Mouse (Mus musculus) spleen, embryonic (tissue): ENCODE results near the gene Hes5.

ENCODE experiments used
- CTCF ChIA-PET: fragments of 350-600 bp; sonication (Branson Sonifier 250); formaldehyde crosslinking; loops from one replicate; lab custom pipeline; 2022; lab: Charles Lee

Gene Hes5

GRCm38 (mm10) chr4:154941831-154942230 lies 18.9 kb upstream of the Hes5 start:
- CTCF ChIA-PET: no interaction called here

GRCm38 (mm10) chr4:154942632-154943322 lies 17.9 kb upstream of the Hes5 start:
- CTCF ChIA-PET: no interaction called here

GRCm38 (mm10) chr4:154943323-154944039 lies 17.2 kb upstream of the Hes5 start:
- CTCF ChIA-PET: no interaction called here

DNA sequence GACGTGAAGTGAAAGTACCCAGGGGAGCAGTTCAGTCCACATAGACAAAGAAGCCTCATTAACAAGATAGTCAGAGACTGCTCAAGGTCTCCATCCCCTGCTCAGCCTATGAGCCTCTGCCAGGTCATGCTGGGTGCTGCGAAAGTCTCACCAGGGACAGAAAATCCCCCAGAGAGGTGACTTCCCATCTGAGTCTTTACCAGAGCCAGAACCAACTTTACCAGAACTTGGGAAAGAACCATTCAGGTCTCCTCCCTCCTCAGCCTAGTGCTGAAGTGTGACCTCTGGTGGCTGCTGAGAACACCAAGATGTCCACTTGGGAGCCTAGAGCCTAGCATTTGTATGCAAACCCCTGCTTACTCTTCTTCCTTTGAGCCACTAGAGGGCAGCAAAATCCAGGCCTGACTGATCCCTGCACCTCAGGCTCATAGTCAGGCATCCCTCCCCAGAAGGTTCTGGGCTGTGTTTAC lies 16.6 kb upstream of the Hes5 start:
- CTCF ChIA-PET: no interaction called here

GRCm38 (mm10) chr4:154946319-154946718 lies 14.4 kb upstream of the Hes5 start:
- CTCF ChIA-PET: no interaction called here

GRCm38 (mm10) chr4:154948066-154948939 lies 12.4 kb upstream of the Hes5 start:
- CTCF ChIA-PET: interaction anchor here (0.6 to 0.8 kb wide), 3 partner anchors 9 to 110 kb away, joined by 3 to 6 read pairs (median 5); no protein-coding TSS in a partner anchor

GRCm38 (mm10) chr4:154948940-154949588 lies 11.7 kb upstream of the Hes5 start:
- CTCF ChIA-PET: interaction anchor here (0.8 kb wide), 2 partner anchors 9 to 15 kb away, joined by 3 read pairs; no protein-coding TSS in a partner anchor

DNA sequence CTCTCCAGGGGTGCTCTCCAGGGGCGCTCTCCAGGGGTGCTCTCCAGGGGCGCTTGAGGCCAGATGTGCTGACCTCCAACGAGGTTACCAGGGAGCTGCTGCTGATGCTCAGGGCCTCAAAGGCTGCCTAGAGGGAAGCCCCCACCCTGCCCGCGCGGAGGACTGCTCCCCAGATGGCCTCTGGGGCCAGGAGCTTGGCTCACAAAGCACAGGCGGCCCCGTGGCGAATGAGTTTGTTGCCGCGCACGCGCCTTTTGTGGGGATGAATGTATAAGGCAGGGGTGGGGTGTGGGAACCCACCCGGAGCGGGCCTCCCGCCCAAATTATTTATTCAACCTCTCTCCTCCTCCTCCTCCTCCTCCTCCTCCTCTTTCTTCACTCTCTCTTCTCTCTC lies 11.1 kb upstream of the Hes5 start:
- CTCF ChIA-PET: interaction anchor here (0.8 kb wide), 1 partner anchor 15 kb away, joined by 3 read pairs; no protein-coding TSS in a partner anchor

DNA sequence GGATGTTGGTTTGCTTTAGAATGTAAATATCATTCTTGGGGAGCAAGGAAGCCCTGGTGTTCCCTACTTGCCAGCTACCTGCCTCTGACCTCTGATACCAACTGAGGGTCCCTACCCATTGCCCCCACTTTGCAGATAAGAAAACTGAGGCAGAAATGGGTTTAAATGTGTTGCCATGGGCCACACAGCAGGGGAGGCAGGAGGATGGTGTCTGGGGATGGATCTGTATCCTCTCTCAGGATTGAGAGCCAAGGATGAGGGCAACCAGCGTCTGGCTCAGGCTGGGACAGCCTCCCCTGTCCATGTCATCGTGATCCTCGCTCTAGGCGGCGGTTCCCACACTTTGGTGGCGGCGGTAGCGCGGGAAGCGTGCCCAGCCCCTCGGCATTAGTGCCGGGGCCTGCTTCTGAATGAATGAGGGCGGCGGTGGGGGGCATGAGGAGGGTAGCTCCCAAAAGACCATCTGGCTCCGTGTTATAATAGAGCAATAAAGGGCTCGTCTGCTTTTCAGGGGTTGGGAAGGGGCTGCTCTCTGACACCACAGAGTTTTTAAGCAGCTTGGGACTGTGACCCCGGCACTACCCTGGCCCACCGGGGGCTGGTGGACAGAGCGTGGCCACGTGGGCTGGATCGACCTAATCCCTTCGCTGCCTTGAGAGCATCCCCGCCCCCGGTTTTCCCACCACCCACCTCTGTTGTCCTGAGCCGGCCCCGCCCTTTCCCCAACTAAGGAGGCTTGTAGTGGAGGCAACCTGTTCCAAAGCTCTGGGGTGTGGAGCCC lies 8.1 kb upstream of the Hes5 start:
- CTCF ChIA-PET: interaction anchor here (1.1 kb wide), 1 partner anchor 9 kb away, joined by 3 read pairs; the partner anchor contains the start of gene Hes5

GRCm38 (mm10) chr4:154956604-154957003 lies 4.1 kb upstream of the Hes5 start:
- CTCF ChIA-PET: no interaction called here

GRCm38 (mm10) chr4:154957289-154957993 lies 3.3 kb upstream of the Hes5 start:
- CTCF ChIA-PET: interaction anchor here (0.6 kb wide), 1 partner anchor 9 kb away, joined by 3 read pairs; no protein-coding TSS in a partner anchor

- CTCF ChIA-PET: no interaction called here
Observed at GRCm38 (mm10) chr4:154958171-154958570, 2.6 kb upstream of the Hes5 start.

- CTCF ChIA-PET: no interaction called here
Observed at GRCm38 (mm10) chr4:154958621-154959020, 2.1 kb upstream of the Hes5 start.

DNA sequence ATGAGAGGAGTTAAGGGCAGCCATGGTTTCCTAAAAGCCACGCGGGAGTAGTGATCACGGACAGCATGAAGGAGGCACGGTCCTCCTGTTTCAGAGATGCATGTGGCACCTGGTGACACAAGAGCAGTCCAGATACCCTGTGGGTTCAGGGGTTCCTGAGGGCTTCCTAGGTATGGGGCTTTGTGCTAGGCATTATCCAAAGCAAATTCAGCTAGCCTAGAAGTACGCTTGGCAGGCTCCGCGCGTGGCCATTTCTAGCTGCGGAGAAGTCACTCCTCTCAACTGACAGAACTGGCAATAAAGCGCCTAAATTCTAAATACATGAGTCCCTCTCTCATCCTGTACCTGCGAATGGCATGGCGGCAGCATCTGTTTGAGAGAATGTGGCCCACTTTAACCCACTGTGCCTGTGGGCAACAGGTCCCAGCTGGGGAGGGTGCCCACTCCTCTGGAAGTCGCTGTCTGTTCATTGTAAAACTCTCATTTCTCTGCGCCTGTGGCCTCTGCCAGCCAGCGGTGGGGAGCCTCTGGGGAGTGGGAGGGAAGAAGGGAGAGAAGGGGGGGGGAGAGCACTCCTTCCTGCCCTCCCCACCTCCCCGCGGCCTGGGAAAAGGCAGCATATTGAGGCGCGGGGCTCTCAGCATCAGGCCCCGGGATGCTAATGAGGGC lies 568 bp upstream of the Hes5 start:
- CTCF ChIA-PET: no interaction called here

- CTCF ChIA-PET: interaction anchor here (1.4 kb wide), 1 partner anchor 9 kb away, joined by 3 read pairs; no protein-coding TSS in a partner anchor
Observed at GRCm38 (mm10) chr4:154961226-154961738, 559 bp downstream of the Hes5 start.

GRCm38 (mm10) chr4:154961911-154962310 lies 1.2 kb downstream of the Hes5 start:
- CTCF ChIA-PET: interaction anchor here (1.0 to 1.4 kb wide), 2 partner anchors 9 to 24 kb away, joined by 3 read pairs; no protein-coding TSS in a partner anchor

GRCm38 (mm10) chr4:154962683-154963082 lies 2.0 kb downstream of the Hes5 start:
- CTCF ChIA-PET: interaction anchor here (1.0 kb wide), 1 partner anchor 25 kb away, joined by 3 read pairs; no protein-coding TSS in a partner anchor

DNA sequence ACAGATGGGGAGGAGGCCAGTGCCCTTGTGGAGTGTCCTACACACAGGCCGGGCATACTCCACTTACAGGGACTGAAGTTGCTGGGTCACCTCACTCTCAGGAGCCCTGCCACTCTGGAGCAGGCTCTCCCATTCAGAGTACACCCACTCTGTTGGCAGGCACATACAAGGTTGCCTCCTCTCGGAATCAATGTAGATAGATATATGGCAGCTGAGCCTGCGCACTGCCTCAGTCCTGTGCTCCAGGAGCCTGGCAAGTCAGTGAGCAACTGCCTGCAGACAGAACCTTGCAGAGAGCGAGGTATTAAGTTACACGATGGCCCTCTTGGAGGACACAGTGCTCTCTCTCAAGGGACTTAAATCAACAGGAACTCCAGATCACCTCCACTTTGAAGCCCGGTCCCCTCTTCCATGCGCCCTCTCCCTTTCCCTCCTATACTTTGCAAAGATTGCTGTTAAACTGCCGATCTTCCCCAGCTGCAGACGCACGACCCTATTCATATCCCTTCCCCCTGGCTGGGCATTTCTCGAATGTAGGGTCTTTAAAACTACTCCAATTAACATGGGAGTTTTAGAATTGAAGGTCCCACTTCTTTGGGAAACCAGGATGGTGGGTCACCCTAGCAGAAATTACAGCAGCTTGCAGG lies 2.6 kb downstream of the Hes5 start:
- CTCF ChIA-PET: no interaction called here
